Mouse (Mus musculus) lung, postnatal 0 days (tissue): Measurements from ENCODE around the gene Hmgb1.

ENCODE experiments used
- CTCF ChIP-seq: IDR thresholded peaks from 2 replicates; pipeline ENCODE4 v1.5.1; 2016; ENCODE audit warnings: antibody characterized with exemption, mild to moderate bottlenecking
- EP300 ChIP-seq: IDR thresholded peaks from 2 replicates; pipeline ENCODE4 v1.6.1; 2016; ENCODE audit warnings: antibody characterized with exemption, mild to moderate bottlenecking, control low read depth

DNA sequence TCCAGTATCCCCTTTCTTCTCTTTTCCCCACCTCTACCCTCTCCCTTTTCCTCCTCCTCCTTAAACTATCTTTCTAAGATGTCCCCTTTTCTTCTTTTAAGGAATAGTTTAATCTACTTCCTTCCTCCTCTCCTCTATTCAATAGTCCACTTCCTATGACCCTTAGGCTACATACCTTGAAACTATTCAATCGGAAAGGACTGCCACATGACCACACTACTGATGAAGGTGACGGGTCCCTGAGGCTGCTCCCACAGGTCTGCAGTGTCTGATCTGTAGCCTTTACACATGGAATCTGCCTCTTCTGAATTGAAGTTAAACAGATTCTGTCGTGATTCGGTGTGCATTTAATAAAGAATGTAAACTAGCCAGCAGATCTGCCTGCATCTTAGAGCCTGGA lies 28.5 kb upstream of the Hmgb1 start:
- TF ChIP-seq EP300 = no peak
- TF ChIP-seq CTCF = no peak
